Mouse (Mus musculus): ENCODE measurements around the gene 1110065P20Rik.

Gene 1110065P20Rik

DNA sequence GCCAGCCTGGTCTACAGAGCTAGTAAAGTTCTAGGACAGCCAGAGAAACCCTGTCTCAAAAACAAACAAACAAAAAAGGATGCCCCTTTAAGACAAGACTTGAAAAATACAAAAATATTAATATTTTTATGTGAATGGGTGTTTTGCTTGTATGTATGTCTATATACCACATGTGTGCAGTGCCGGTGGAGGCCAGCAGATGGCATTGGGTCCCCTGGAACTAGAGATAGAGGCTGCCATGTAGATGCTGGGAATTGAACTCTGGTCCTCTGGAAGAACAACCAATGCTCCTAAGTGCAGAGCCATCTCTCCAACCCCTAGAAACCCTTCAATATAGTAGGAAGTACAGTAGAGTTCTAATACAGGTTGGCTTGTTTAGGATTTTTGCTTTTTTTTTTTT lies 10.0 kb downstream of the 1110065P20Rik start:
- DNase-seq = no peak

DNA sequence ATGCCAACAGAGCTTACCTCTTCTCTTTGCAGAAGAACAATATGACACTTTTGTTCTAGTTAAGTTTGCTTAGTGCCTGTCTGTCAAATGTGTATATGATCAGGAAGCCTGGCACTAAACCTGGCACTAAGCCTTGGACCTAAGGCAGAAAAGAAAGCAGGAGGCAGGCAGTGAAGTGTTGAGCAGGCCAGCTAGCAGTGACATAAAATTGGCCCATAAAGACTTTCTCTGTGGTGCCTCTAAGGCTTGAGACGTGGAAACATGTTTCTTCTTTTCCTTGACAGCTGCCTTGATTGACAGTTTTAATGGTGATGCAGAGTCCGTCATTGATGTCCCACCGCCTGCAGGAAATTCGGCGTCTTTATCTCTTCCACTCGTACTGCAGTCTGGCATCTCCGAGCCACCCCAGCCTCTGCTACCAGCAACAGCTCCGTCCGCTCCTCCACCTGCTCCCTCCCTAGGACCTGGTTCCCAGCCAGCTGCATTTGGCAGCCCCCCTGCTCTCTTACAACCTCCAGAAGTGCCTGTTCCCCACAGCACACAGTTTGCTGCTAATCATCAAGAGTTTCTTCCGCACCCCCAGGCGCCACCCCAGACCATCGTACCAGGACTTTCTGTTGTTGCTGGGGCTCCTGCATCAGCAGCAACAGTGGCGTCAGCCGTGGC lies 12.8 kb downstream of the 1110065P20Rik start:
- no peak for DNase-seq

DNA sequence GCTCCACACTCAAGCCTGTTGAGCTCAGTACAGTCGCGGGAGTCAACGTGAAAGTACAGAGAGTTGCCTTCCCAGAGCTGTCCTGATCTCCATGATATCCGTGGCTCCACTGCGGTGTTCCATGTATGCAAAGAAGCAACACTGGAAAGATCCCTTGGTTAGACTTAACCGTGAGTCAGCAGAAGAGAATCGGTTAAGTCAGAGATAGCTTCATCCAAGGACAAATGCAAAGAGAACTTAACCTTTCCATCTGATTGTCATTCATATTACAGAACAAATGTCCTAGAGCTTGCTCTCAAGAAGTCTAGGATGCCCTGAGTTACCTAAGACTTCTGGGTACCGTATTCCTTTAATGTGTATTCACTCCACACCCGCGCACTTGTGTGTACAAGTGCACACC lies 18.2 kb downstream of the 1110065P20Rik start:
- no peak for DNase-seq

DNA sequence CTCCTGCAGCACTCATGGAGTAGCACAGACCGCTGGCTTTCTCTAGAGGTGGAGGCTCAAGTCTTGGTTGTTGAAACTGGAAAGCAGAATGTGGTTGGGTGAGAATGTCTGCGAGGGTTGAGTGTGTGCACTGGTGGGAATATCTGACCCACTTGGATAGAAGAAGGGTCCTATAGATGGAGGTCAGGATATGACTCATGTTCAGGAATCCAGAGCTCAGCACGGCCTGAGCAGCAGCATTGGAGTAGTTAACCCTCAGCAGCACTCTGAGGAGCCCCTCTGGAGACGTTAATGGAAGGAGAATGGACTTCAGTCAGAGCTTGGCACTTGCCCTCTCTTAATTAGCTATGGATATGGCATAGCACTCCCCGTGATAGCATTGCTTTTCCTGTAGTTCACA lies 21.3 kb downstream of the 1110065P20Rik start:
- no peak for DNase-seq

DNA sequence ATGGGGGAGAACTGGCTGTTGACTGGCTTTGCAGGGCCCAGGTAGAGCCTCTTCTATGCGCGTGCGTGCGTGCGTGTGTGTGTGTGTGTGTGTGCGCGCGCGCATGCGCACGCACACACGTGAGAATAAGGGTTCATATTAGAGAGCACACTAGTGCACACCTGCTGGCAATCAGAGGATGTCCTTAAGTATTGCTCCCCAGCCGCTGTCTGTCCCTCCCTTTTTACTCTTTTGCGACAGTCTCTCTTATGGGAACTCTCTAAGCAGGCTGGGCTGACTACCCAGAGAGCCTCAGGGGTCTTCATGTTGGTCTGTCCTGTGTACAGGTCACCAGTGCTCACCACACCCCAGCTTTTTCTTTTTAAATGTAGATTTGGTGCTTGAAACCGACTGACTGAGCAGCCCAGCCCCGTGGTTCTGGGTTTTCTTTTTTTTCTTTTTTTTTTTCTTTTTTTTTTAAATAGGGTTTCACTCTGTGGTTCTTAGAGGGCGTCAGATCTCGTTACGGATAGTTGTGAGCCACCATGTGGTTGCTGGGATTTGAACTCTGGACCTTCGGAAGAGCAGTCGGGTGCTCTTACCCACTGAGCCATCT lies 25.5 kb downstream of the 1110065P20Rik start:
- no peak for DNase-seq

DNA sequence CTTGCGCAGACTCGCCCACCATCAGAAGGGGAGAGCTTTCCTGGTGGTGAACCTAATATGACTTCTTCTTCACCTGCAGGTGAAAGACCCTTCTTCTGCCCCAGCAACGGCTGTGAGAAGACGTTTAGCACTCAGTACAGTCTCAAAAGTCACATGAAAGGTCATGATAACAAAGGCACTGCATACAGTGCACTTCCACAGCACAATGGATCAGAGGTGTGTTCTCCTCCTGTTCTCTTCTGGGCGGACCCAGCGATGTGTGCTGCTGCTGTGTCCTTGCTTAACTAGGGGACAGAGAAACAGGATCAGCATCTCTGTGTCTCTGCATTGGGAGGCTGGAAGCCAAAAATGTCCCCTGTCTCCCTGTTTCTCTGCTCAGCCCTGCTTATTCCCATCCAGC lies 26.0 kb downstream of the 1110065P20Rik start:
- no peak for DNase-seq

DNA sequence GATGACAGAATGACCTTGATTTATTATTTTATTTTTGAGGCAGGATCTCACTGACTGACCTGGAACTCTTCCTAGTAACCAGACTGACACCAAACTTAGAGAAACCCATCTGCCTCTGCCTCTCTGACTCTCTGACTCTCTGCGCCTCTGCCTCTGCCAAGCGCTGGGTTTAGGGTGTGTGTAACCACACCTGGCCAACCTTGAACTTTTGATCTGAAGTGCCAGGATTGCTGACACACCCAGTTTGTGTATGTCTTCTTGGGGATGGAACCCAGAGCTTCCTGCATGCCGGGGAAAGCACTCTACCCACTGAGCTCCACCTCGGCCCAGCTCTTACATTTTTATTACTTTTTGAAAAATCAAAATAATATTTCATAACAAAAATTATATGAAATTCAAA lies 32.2 kb downstream of the 1110065P20Rik start:
- no peak for DNase-seq

DNA sequence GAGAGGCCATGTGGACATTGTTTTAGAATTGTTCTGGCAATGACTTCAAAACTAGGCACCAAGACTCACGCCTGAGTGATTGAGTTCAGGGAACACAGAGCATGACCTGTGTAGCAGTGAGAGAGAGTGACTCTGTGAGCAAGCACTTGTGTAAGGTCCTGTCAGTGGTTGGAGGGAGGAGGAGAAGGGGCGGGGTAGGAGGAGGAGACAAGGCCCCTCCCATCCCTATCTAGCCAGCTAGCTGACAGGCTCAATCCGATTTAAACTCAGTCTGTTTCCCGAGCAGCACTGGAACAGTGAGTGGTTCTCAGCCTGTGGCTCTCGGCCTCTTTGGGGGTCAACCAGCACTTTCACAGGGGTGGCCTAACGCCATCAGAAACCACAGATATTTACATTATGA lies 33.2 kb downstream of the 1110065P20Rik start:
- DNase-seq = no peak

DNA sequence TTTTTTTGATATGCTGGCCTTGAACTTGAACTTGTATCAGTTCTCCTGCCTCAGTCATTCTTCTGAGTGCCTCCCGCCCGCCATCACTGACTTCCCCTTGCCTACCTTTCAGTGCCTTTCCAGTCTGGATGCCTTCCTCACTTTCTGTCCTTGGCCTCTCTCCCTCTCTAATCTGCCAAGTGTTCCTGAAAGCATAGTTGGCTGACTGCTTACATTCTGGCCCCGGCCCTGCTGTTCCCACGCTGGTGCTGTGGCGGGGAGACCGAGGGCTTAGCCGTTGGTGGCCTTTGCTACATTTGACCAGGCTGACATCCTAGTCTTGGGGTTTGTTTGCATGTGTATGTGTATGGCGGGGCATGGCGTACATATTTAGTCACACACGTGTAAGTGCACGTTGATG lies 35.1 kb downstream of the 1110065P20Rik start:
- DNase-seq = no peak

DNA sequence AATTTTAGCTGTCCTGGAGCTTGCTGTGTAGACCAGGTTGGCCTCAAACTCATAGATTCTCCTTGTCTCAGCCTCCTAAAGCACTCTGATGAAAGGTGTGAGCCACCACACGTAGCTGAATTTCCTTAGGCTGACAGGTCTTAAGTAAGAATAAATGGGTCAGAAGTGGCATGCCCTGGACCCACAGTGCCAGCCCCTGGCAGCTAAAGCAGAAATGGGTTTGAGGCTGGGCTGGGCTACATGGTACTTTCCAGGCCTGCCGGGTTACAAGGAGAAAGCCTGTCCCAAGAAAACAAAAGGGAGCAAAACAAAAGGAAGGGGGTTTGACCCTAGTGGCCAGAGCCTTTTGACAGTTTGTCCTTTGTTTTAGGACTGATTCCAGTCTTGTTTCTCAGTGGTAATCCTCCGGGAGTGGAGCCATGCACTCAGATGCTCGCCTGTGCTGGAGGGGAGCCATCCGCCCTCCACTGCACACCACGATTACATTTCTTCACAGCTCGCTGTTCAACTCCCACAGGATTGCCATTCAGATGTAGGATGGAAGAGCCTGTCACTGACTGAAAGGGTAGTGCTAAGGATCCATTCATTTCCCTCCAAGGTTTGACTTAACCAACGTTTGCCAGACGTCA lies 39.5 kb downstream of the 1110065P20Rik start:
- no peak for DNase-seq

DNA sequence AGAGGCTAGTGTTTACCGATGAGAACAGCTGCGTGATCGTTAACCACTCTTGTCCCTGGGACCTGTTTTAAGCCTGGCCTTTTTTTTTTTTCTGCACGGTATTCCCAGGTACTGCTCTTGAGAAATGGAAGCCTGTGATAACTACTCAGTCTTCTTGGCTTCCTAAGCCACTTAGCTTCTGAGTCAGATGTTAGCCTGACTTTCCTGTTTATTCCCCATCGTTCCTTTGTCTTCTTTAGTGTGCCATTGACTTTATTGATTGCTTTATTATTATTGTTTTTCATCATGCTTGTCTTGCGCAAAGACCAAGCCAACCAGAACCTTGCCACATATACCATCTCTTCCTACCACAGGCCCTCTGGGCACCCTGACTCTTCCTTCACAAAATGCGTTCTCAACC lies 40.9 kb downstream of the 1110065P20Rik start:
- no peak for DNase-seq

DNA sequence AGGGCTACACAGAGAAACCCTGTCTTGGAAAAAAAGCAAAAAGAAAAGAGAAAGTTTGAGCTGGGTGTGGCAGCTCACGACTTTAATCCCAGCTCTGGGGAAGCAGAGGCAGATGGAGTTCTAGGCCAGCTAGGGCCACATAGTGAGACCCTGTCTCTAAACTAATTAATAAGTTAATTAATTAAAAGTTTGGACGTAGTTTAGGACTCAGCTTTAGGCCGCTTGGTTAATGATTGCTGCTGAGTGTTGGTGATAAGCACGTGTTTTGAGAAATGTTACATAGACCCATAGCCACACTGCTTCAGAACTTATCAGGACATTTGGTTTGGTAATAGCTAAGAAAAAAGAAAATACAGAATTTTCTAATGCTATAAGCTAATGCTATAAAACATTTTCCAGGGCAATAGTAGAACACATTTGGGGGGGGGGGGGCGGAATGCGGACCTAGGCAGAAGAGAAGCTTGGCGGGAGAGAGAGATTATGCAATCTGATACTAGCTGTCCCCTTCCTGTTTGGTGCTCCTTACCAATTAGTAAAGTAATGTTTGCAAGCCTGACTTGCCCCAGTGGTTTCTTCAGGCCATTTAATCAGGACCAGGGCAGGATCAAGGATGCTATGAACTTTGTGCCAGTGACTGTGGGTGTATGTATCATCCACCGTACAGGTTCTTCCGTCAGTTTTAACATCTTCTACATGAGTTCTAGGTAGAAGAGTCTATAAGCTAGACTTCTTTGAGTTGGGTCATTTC lies 41.7 kb downstream of the 1110065P20Rik start:
- DNase-seq = no peak

DNA sequence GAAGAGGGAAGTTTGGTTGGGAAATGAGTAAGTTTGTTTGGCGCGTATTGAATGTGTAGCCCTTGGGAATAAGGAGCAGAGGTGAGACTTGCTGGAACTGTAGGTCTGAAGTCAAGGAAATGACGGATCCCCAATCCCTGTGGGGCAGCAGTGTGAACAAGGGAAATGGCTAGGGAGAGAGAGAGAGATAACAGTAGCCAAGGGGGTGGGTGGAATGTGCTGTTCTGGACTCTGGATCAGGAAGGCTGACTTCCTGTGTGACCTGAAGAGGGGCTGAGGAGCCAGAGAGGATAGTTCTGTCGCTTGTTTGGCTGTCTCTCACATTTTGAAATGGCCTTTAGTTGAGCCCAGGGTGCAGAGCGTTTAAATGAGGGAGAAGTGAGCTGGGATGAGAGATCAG lies 42.5 kb downstream of the 1110065P20Rik start:
- DNase-seq = no peak

DNA sequence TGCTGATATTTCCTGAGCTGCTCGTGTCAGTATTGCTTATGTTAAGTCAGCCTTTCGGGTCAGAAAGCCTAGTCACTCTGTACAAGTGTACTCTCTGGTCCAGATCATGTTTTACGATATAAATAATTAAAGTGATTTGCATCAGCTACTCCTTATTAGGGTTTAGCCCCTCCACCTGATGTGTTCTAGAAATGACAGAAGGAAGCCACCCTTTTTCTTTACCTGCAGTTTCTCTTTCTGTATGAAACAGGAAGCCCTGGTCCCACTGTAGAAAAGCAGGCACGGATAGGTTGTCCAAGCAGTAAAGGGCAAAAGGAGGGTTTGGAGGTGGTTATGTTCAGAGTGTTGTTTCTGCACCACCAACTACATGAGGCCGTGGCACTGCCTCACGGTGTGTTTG lies 47.6 kb downstream of the 1110065P20Rik start:
- DNase-seq = no peak

DNA sequence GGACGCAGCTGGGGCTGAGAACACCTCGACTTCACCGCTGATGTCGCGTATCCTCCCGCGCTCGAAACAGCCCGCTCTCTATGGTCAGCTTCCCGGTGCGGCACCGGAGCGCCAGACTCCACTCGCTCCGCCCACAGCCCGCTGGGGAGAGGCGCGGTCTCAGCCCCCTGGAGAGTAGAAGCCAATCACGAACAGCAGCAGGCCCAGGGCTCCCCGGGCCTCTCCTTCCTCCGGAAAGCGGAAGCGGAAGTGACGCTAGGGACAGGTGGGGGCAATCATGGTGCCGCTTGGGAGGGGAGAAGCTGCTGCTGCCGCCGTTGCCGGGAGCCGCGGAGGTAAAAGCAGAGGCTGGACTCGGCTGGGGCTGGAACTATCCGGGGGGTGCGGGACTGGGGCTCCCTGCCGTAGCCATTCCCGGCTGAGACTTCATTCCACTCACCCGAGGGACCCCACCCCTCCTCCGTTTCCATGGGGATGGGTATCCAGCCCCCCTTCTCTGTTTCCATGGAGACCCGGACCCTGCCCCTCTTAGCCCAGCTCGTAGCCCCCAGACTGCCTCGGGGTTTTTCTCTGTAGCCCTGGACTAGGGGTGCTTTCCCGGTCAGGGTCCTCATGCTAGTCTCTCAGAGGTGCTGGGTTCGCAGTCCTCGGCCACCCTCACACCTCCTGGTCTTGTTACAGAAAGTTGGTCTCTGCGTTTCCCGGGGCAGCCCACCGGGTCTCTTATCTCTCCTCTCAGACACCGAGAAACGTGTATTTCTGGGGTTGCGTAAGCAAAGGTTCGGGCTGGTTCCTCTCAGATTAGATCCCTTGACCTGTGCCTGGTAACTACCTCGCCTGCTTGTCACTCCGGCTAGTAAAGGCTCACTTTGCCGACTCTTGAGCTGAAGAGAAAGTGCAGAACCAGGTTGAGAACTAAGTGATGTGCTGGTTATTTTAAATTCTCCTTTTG lies 48.4 kb downstream of the 1110065P20Rik start:
- DNase-seq = peak; percentile 98

DNA sequence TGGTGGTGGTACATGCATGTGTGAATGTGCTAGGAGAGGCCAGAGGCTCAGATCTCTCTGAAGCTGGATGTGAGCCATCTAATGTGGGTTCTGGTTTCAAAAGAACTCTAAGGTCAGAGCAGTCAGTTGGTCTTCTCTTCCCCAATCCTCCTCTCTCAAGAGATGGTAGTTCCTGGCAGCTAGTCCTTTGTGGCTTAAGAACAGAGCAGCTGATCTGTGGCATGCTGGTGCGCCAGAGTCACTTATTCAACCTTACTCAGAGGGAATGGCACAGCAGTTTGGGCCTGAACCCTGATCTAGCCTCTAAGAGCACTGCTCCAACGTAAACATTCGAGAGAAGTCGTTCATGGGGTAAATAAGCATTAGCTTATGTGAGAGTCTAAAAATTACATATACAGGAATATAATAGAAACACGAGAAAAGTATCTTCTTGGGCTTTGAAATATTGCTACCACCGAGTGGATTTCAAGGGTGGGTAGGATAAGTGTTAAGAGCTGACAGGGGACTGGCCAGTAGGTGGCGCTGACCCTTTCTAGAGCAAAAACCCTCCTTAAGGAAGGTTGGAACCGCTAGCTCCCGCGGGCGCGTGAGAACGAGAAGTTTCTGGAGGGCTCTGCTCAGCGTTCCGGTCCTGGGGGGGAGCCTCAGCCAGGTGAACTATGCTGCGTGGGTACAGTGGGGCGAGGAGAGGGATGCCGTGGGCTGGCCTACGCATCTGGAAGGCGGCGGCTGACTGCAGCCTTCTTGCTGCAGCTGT lies 49.3 kb downstream of the 1110065P20Rik start, which contains the start of gene Mtf1:
TSS of gene Mtf1 (plus strand) at position 553 of the 757 bp plus-strand sequence.
- peak; percentile 90 for DNase-seq

All from thymus, postnatal 14 days (tissue).